Mouse (Mus musculus): ENCODE data around the gene Rbm17.

DNA sequence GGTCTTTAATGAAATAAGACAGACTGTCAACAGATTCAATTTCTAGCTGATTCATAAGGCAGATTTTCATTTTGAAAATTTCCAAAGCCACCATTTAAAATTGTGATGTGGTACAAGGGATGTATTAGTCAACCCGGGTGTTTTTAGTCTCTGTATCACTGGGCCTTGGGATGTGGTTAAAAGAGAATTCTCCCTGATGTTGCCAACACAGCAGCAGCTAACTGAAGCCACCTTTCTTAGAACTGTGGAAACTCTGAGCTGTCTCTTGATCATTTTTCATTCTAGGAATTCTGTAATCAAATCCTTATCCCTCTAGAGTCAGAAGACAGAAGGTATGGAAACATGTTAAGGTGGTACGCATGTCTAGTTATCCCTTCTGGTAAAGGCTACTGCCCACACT, 41.3 kb upstream of the Rbm17 start:
- TF ChIP-seq CTCF (IDR thresholded peaks at IDR 0.05) (no peak), POLR2A (IDR thresholded peaks at IDR 0.05; ENCODE audit: insufficient read depth, low read depth, low read length) (no peak)

Measured in heart, adult 2 months (tissue).